Mouse (Mus musculus): Measurements from ENCODE around the gene Slc15a3. TPM values are rescaled to one million over a fixed set of nuclear protein-coding genes. Genes with fewer than 3 reads are reported as not detected.

The Slc15a3 gene
- polyA plus RNA-seq, 1 experiment from 2014 or later, result 0.28 TPM

GRCm38 (mm10) chr19:10904927-10905727 is 65.6 kb downstream of the Slc15a3 start:
- H3K27me3 ChIP-seq, result no peaks in the 10 kb centered on the region
- ATAC-seq, result no peak
- H3K36me3 ChIP-seq, result peaks cover 81% of the 10 kb centered on the region
- 66% methylated on average over 7 of the region's 7 CpGs for WGBS
- no peak overlapping the region for H3K9ac ChIP-seq (replicated peaks)
- no peak overlapping the region for H3K4me2 ChIP-seq (replicated peaks)
- no peaks in the 10 kb centered on the region for H3K4me1 ChIP-seq (replicated peaks)
- H3K27ac ChIP-seq, result no peak overlapping the region; the same call in 1 of the 2 replicates
- H3K4me3 ChIP-seq (replicated peaks), result no peak overlapping the region
- no peaks in the 10 kb centered on the region for H3K9me3 ChIP-seq

- WGBS, result 82% methylated on average over 5 of the region's 5 CpGs
- H3K36me3 ChIP-seq, result peaks cover 76% of the 10 kb centered on the region
- ATAC-seq, result no peak
Measured at GRCm38 (mm10) chr19:10905728-10906000, 66.1 kb downstream of the Slc15a3 start.

GRCm38 (mm10) chr19:10907891-10908290 is 68.4 kb downstream of the Slc15a3 start:
- H3K27me3 ChIP-seq, result no peaks in the 10 kb centered on the region
- H3K9me3 ChIP-seq, result no peaks in the 10 kb centered on the region
- no peak overlapping the region for H3K27ac ChIP-seq
- H3K36me3 ChIP-seq, result peaks cover 53% of the 10 kb centered on the region
- H3K4me2 ChIP-seq (replicated peaks), result no peak overlapping the region
- peak; percentile 66 for ATAC-seq
- H3K4me1 ChIP-seq (replicated peaks), result no peaks in the 10 kb centered on the region
- H3K4me3 ChIP-seq (replicated peaks), result no peak overlapping the region
- WGBS, result 54% methylated on average over 3 of the region's 3 CpGs
- H3K9ac ChIP-seq (replicated peaks), result no peak overlapping the region

More at GRCm38 (mm10) chr19:10905728-10906000, 66.1 kb downstream of the Slc15a3 start:
- H3K27me3 ChIP-seq, result no peaks in the 10 kb centered on the region
- H3K4me1 ChIP-seq (replicated peaks), result no peaks in the 10 kb centered on the region
- no peak overlapping the region for H3K9ac ChIP-seq (replicated peaks)
- H3K27ac ChIP-seq, result no peak overlapping the region
- no peaks in the 10 kb centered on the region for H3K9me3 ChIP-seq
- H3K4me2 ChIP-seq (replicated peaks), result no peak overlapping the region
- no peak overlapping the region for H3K4me3 ChIP-seq (replicated peaks)

Other genes starting within 250 kb of the Slc15a3 start
- 297 and 311 TPM in 2 replicates for gene Ddb1, start 234.4 kb upstream of the Slc15a3 start, polyA plus RNA-seq (2015; fragmentation: Nextera tagmentation; extraction: Ambion mirVana)
- gene Tkfc, start 234.1 kb upstream of the Slc15a3 start, polyA plus RNA-seq (2015; fragmentation: Nextera tagmentation; extraction: Ambion mirVana), result 23.5 and 25.9 TPM in 2 replicates
- 0.39 and 0.61 TPM in 2 replicates for gene Vwce, start 205.5 kb upstream of the Slc15a3 start, polyA plus RNA-seq (2015; fragmentation: Nextera tagmentation; extraction: Ambion mirVana)
- gene Pga5, start 161.7 kb upstream of the Slc15a3 start, polyA plus RNA-seq (2015; fragmentation: Nextera tagmentation; extraction: Ambion mirVana), result not detected in 2 replicates
- gene Vps37c, start 151.0 kb upstream of the Slc15a3 start, polyA plus RNA-seq (2015; fragmentation: Nextera tagmentation; extraction: Ambion mirVana), result 33.1 and 35.5 TPM in 2 replicates
- 0.24 TPM in 2 replicates for gene Cd5, start 100.7 kb upstream of the Slc15a3 start, polyA plus RNA-seq (2015; fragmentation: Nextera tagmentation; extraction: Ambion mirVana)
- gene Cd6, start 9.7 kb upstream of the Slc15a3 start, polyA plus RNA-seq (2015; fragmentation: Nextera tagmentation; extraction: Ambion mirVana), result not detected in 2 replicates
- 196 and 215 TPM in 2 replicates for gene Tmem132a, start 30.2 kb downstream of the Slc15a3 start, polyA plus RNA-seq (2015; fragmentation: Nextera tagmentation; extraction: Ambion mirVana)
- gene Tmem109, start 42.3 kb downstream of the Slc15a3 start, polyA plus RNA-seq (2015; fragmentation: Nextera tagmentation; extraction: Ambion mirVana), result 34.4 and 35.0 TPM in 2 replicates
- 45.4 and 49.5 TPM in 2 replicates for gene Prpf19, start 55.5 kb downstream of the Slc15a3 start, polyA plus RNA-seq (2015; fragmentation: Nextera tagmentation; extraction: Ambion mirVana)
- gene Zp1, start 80.9 kb downstream of the Slc15a3 start, polyA plus RNA-seq (2015; fragmentation: Nextera tagmentation; extraction: Ambion mirVana), result not detected in 2 replicates
- 0.22 and 0.24 TPM in 2 replicates for gene Ptgdr2, start 97.4 kb downstream of the Slc15a3 start, polyA plus RNA-seq (2015; fragmentation: Nextera tagmentation; extraction: Ambion mirVana)
- 15.5 and 16.2 TPM in 2 replicates for gene Ccdc86, start 109.5 kb downstream of the Slc15a3 start, polyA plus RNA-seq (2015; fragmentation: Nextera tagmentation; extraction: Ambion mirVana)
- gene Ms4a10, start 134.9 kb downstream of the Slc15a3 start, polyA plus RNA-seq (2015; fragmentation: Nextera tagmentation; extraction: Ambion mirVana), result not detected in 2 replicates
- not detected in 2 replicates for gene Ms4a15, start 153.5 kb downstream of the Slc15a3 start, polyA plus RNA-seq (2015; fragmentation: Nextera tagmentation; extraction: Ambion mirVana)
- not detected in 2 replicates for gene Ms4a18, start 178.3 kb downstream of the Slc15a3 start, polyA plus RNA-seq (2015; fragmentation: Nextera tagmentation; extraction: Ambion mirVana)
- not detected in 2 replicates for gene Ms4a8a, start 241.4 kb downstream of the Slc15a3 start, polyA plus RNA-seq (2015; fragmentation: Nextera tagmentation; extraction: Ambion mirVana)

All from midbrain, embryonic 13.5 days (tissue).